Mouse (Mus musculus): ENCODE measurements around the gene Lmod2. TPM values are rescaled to one million over a fixed set of nuclear protein-coding genes. Genes with fewer than 3 reads are reported as not detected.

The Lmod2 gene
- polyA plus RNA-seq, 2 experiments, result 0.02 TPM; not detected in 1

GRCm38 (mm10) chr6:24586885-24587284 is 10.7 kb upstream of the Lmod2 start:
- Histone ChIP-seq H3K9ac (replicated peaks) (no peak overlapping the region), H3K4me1 (replicated peaks; ENCODE audit: control insufficient read depth in 2 of 2, insufficient read depth in 2 of 2, low read length in 1 of 2) (no peaks in the 10 kb centered on the region), H3K27ac (no peak overlapping the region), H3K4me3 (ENCODE audit: insufficient read depth in 1 of 2, low read depth in 2 of 2, low read length in 2 of 2) (no peak overlapping the region), H3K4me2 (ENCODE audit: low read depth) (no peak overlapping the region), H3K27me3 (ENCODE audit: control insufficient read depth, insufficient read depth, low read length) (no peaks in the 10 kb centered on the region), H3K9me3 (ENCODE audit: control insufficient read depth, low read length) (no peaks in the 10 kb centered on the region), H3K36me3 (replicated peaks; ENCODE audit: control insufficient read depth, insufficient read depth, low read depth) (no peaks in the 10 kb centered on the region)
- 23% methylated on average over 3 of the region's 3 CpGs for WGBS (ENCODE audit: insufficient replicate concordance)
- ATAC-seq (ENCODE audit: insufficient read depth) (no peak), DNase-seq (ENCODE audit: low read depth in 3 of 3, low spot score in 3 of 3) (no peak)
- TF ChIP-seq CTCF (IDR thresholded peaks at IDR 0.05; ENCODE audit: low read depth), result no peak
- no peak for TF ChIP-seq EP300 (IDR thresholded peaks at IDR 0.05; ENCODE audit: low read depth)

DNA sequence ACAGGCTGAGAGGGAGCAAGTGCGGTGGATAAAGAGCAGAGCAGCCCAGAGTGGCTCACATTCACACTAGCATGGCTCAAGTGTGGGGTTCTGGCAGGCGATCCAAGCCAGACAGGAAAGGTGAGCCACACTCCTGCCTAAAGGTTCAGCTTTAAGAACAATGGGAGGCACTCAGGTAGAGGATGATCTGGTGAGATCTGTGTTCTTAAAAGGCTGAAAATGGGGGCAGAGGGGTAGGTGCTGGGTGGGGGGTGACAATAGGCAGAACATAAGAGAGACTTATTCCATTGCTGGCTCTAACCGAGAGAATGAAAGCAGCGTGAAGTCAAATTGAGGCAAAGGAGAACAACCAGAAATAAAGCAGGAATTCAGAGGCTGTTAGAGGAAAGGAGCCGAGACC is 7.3 kb upstream of the Lmod2 start:
- Histone ChIP-seq H3K36me3 (replicated peaks; ENCODE audit: control insufficient read depth, insufficient read depth, low read depth) (no peaks in the 10 kb centered on the region), H3K4me3 (ENCODE audit: insufficient read depth in 1 of 2, low read depth in 2 of 2, low read length in 2 of 2) (no peak overlapping the region), H3K9ac (replicated peaks) (no peak overlapping the region), H3K4me2 (ENCODE audit: low read depth) (no peak overlapping the region), H3K27me3 (ENCODE audit: control insufficient read depth, insufficient read depth, low read length) (no peaks in the 10 kb centered on the region), H3K4me1 (replicated peaks; ENCODE audit: control insufficient read depth in 2 of 2, insufficient read depth in 2 of 2, low read length in 1 of 2) (no peaks in the 10 kb centered on the region), H3K9me3 (ENCODE audit: control insufficient read depth, low read length) (no peaks in the 10 kb centered on the region), H3K27ac (no peak overlapping the region)
- TF ChIP-seq CTCF (IDR thresholded peaks at IDR 0.05; ENCODE audit: low read depth) (no peak), EP300 (IDR thresholded peaks at IDR 0.05; ENCODE audit: low read depth) (no peak)
- ATAC-seq (ENCODE audit: insufficient read depth) (no peak), DNase-seq (ENCODE audit: low read depth in 3 of 3, low spot score in 3 of 3) (no peak)
- WGBS (ENCODE audit: insufficient replicate concordance), result 70% methylated on average over 5 of the region's 5 CpGs

GRCm38 (mm10) chr6:24591525-24592218 is 5.9 kb upstream of the Lmod2 start:
- DNase-seq (ENCODE audit: low read depth in 3 of 3, low spot score in 3 of 3), result no peak
- Histone ChIP-seq H3K36me3 (replicated peaks; ENCODE audit: control insufficient read depth, insufficient read depth, low read depth) (no peaks in the 10 kb centered on the region), H3K9me3 (ENCODE audit: control insufficient read depth, low read length) (no peaks in the 10 kb centered on the region), H3K4me1 (replicated peaks; ENCODE audit: control insufficient read depth in 2 of 2, insufficient read depth in 2 of 2, low read length in 1 of 2) (no peaks in the 10 kb centered on the region), H3K27me3 (ENCODE audit: control insufficient read depth, insufficient read depth, low read length) (no peaks in the 10 kb centered on the region), H3K4me2 (ENCODE audit: low read depth) (no peak overlapping the region), H3K9ac (replicated peaks) (no peak overlapping the region), H3K27ac (no peak overlapping the region), H3K4me3 (ENCODE audit: insufficient read depth in 1 of 2, low read depth in 2 of 2, low read length in 2 of 2) (no peak overlapping the region)
- no peak for ATAC-seq (ENCODE audit: insufficient read depth)
- 49% methylated on average over 10 of the region's 10 CpGs for WGBS (ENCODE audit: insufficient replicate concordance)
- no peak for TF ChIP-seq CTCF (IDR thresholded peaks at IDR 0.05; ENCODE audit: low read depth)
- no peak for TF ChIP-seq EP300 (IDR thresholded peaks at IDR 0.05; ENCODE audit: low read depth)

DNA sequence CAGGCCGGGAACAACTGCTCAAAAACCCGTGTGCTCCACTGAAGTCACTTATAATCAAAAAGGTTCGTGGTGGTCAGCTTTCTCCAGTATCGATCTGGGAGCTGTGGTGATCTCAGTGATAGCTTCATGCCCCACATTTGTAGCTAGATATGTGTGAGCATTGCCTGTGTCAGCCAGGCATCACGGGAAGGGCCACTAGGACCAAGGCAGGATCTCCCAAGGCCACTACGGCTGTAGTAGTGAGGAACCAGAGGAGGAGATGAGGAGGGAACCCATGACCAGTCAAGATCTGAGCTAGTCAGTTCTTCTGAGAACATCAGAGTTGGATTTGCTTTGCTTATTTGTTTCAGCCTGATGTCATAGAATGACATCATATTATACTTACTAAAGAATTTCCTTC is 1.6 kb downstream of the Lmod2 start:
- WGBS (ENCODE audit: insufficient replicate concordance), result 65% methylated on average over 6 of the region's 6 CpGs
- H3K4me1 ChIP-seq (replicated peaks; ENCODE audit: control insufficient read depth in 2 of 2, insufficient read depth in 2 of 2, low read length in 1 of 2), result peaks cover 0 to 9% of the 10 kb centered on the region in 2 experiments; a peak in 1 of 4 replicates
- DNase-seq (ENCODE audit: low read depth in 3 of 3, low spot score in 3 of 3), result no peak

DNA sequence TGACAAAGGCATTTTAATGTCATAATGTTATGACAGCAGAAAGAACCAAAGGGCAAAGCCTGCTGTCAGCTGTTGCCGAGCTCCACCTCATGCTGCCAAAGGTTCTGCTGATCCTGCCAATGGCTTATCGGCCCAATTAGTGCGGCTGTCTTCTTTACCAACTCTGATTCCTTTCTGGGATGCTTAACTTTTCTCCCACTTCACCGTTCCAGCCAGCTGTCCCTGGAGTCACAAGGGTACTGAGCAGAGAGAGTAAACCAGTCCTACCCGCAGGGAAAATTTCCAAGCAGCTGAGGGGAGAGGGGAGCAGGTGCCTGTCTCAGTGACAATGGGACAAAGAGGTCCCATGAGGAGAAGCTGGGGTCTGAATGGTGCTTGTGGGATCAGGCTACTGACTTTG is 2.1 kb downstream of the Lmod2 start:
- no peak for TF ChIP-seq EP300 (IDR thresholded peaks at IDR 0.05; ENCODE audit: low read depth)
- no peak for TF ChIP-seq CTCF (IDR thresholded peaks at IDR 0.05; ENCODE audit: low read depth)
- peaks cover 0 to 9% of the 10 kb centered on the region in 2 experiments; a peak in 1 of 4 replicates for H3K4me1 ChIP-seq (replicated peaks; ENCODE audit: control insufficient read depth in 2 of 2, insufficient read depth in 2 of 2, low read length in 1 of 2)
- H3K4me3 ChIP-seq (ENCODE audit: insufficient read depth in 1 of 2, low read depth in 2 of 2, low read length in 2 of 2), result no peak overlapping the region
- WGBS (ENCODE audit: insufficient replicate concordance), result 70% methylated on average over 5 of the region's 5 CpGs
- H3K9me3 ChIP-seq (ENCODE audit: control insufficient read depth, low read length), result no peaks in the 10 kb centered on the region
- no peak for DNase-seq (ENCODE audit: low read depth in 3 of 3, low spot score in 3 of 3)
- no peak overlapping the region for H3K9ac ChIP-seq (replicated peaks)
- H3K4me2 ChIP-seq (ENCODE audit: low read depth), result no peak overlapping the region
- H3K27ac ChIP-seq, result no peak overlapping the region
- ATAC-seq (ENCODE audit: insufficient read depth), result no peak
- no peaks in the 10 kb centered on the region for H3K36me3 ChIP-seq (replicated peaks; ENCODE audit: control insufficient read depth, insufficient read depth, low read depth)
- no peaks in the 10 kb centered on the region for H3K27me3 ChIP-seq (ENCODE audit: control insufficient read depth, insufficient read depth, low read length)

More for the DNA sequence above, 1.6 kb downstream of the Lmod2 start:
- no peaks in the 10 kb centered on the region for H3K36me3 ChIP-seq (replicated peaks; ENCODE audit: control insufficient read depth, insufficient read depth, low read depth)
- ATAC-seq (ENCODE audit: insufficient read depth), result no peak
- H3K9ac ChIP-seq (replicated peaks), result no peak overlapping the region
- no peak overlapping the region for H3K4me2 ChIP-seq (ENCODE audit: low read depth)
- no peak overlapping the region for H3K27ac ChIP-seq
- H3K27me3 ChIP-seq (ENCODE audit: control insufficient read depth, insufficient read depth, low read length), result no peaks in the 10 kb centered on the region
- no peak overlapping the region for H3K4me3 ChIP-seq (ENCODE audit: insufficient read depth in 1 of 2, low read depth in 2 of 2, low read length in 2 of 2)
- TF ChIP-seq CTCF (IDR thresholded peaks at IDR 0.05; ENCODE audit: low read depth), result no peak
- TF ChIP-seq EP300 (IDR thresholded peaks at IDR 0.05; ENCODE audit: low read depth), result no peak
- no peaks in the 10 kb centered on the region for H3K9me3 ChIP-seq (ENCODE audit: control insufficient read depth, low read length)

All from liver, embryonic 14.5 days (tissue).